Mouse (Mus musculus) forelimb bud, embryonic 11.5 days (tissue): ENCODE results near the gene Gm3376.
"Not testable (repeated sequence)": the region's sequence is repeated elsewhere in the genome, so short reads cannot be mapped to it uniquely, and the experiment has no call there.

Experiments
- DNase-seq: peaks from one replicate; pipeline ENCODE4 v3.0.0-alpha.2; 2012; ENCODE audit warnings: low read depth, low spot score

The Gm3376 gene

DNA sequence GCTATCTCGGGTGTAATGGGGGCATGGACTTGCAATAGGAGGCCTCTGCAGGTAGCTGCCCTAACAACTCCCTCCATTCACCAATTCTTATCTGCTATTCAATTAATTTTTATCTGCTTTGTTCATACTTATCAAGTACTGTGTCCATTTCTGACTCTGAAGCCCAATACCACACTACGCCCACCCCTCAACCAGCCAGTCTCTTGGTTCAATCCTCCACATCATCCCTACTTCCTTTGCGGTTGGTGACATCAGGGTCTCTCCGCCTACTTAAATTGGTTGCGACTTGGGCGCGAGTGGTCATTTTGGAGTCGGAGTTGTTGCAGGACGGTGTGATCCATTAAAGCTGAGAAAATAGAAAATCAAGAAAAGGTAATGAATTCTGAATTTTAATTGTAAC is at the start of gene Gm3376:
TSS of gene Gm3376 (plus strand) at position 301 of the 400 bp plus-strand sequence.
- not testable (repeated sequence) for DNase-seq
